Mouse (Mus musculus): ENCODE data around the gene Msmo1.

GRCm38 (mm10) chr8:64711544-64711943, 22.0 kb downstream of the Msmo1 start:
- TF ChIP-seq POLR2A (IDR thresholded peaks at IDR 0.05; ENCODE audit: low read depth, low read length) = no peak
- no peak for TF ChIP-seq JUN (IDR thresholded peaks at IDR 0.05; ENCODE audit: insufficient read depth, low read depth, low read length)
- TF ChIP-seq CTCF (conservative IDR thresholded peaks at IDR 0.05 in 1 of 2, IDR thresholded peaks at IDR 0.05 in 1 of 2; ENCODE audit: low read depth in 2 of 2, low read length in 2 of 2) = no peak
- no peak for TF ChIP-seq TBP (conservative IDR thresholded peaks at IDR 0.05; ENCODE audit: low read depth, low read length)
- TF ChIP-seq UBTF (IDR thresholded peaks at IDR 0.05; ENCODE audit: low read depth, low read length) = no peak
- no peak for TF ChIP-seq MAX (IDR thresholded peaks at IDR 0.05; ENCODE audit: low read length)
- TF ChIP-seq MAFK (IDR thresholded peaks at IDR 0.05; ENCODE audit: insufficient replicate concordance, low read length) = no peak
- TF ChIP-seq HCFC1 (IDR thresholded peaks at IDR 0.05; ENCODE audit: low read depth, low read length) = no peak

All from CH12.LX (cell line).